Mouse (Mus musculus) lung, postnatal 0 days (tissue): ENCODE measurements around the gene Acy3.
A peak's percentile ranks its signal among the peaks of the same experiment; 100 is the strongest.

Experiments used
- CTCF ChIP-seq: IDR thresholded peaks from 2 replicates; pipeline ENCODE4 v1.5.1; 2016; ENCODE audit warnings: antibody characterized with exemption, mild to moderate bottlenecking
- EP300 ChIP-seq: IDR thresholded peaks from 2 replicates; pipeline ENCODE4 v1.6.1; 2016; ENCODE audit warnings: antibody characterized with exemption, mild to moderate bottlenecking, control low read depth

GRCm38 (mm10) chr19:3946715-3947114 lies 39.7 kb upstream of the Acy3 start:
- peak; percentile 98 for TF ChIP-seq CTCF
- TF ChIP-seq EP300 = no peak
